Mouse (Mus musculus) heart, embryonic 11.5 days (tissue): ENCODE results near the gene Enah. TPM values are rescaled to one million over a fixed set of nuclear protein-coding genes. Genes with fewer than 3 reads are reported as not detected.

Experiments used
- ATAC-seq: fragments of 200-750 bp; cut with Nextera tagmentation; replicated peaks from 2 replicates; pipeline ENCODE4 v1.8.0; 2017; ENCODE audit warnings: moderate library complexity; ENCODE audit not compliant: insufficient number of reproducible peaks, low FRiP score, low TSS enrichment
- H3K27ac ChIP-seq: fragments of 300-500 bp; sonication (generic); 2 replicates; pipeline ENCODE4 v1.5.1; 2014; ENCODE audit warnings: mild to moderate bottlenecking, low read depth, low read length
- H3K27me3 ChIP-seq: fragments of 300-500 bp; sonication (generic); 2 replicates; pipeline ENCODE4 v1.6.1; 2014; ENCODE audit warnings: mild to moderate bottlenecking, low read length, mixed read lengths; ENCODE audit not compliant: control insufficient read depth, insufficient read depth
- H3K36me3 ChIP-seq: fragments of 300-500 bp; sonication (generic); 2 replicates; pipeline ENCODE4 v1.6.1; 2014; ENCODE audit warnings: mild to moderate bottlenecking, low read length, moderate library complexity, mixed read lengths; ENCODE audit not compliant: control insufficient read depth, insufficient read depth
- H3K4me1 ChIP-seq: fragments of 300-500 bp; sonication (generic); 2 replicates; pipeline ENCODE4 v1.6.1; 2014; ENCODE audit warnings: low read length; ENCODE audit not compliant: control insufficient read depth, insufficient read depth
- H3K4me2 ChIP-seq: fragments of 300-500 bp; sonication (generic); 2 replicates; pipeline ENCODE4 v1.6.1; 2014; ENCODE audit warnings: mild to moderate bottlenecking, moderate library complexity
- H3K4me3 ChIP-seq: fragments of 300-500 bp; sonication (generic); 2 replicates; pipeline ENCODE4 v1.5.1; 2014; ENCODE audit warnings: low read depth, low read length
- H3K9ac ChIP-seq: fragments of 300-500 bp; sonication (generic); 2 replicates; pipeline ENCODE4 v1.6.1; 2014; ENCODE audit warnings: mild to moderate bottlenecking, low read depth, low read length, moderate library complexity
- H3K9me3 ChIP-seq: fragments of 300-500 bp; sonication (generic); replicated peaks from 2 replicates; pipeline ENCODE4 v1.6.1; 2016; ENCODE audit warnings: low read length; ENCODE audit not compliant: control insufficient read depth
- WGBS: fragments of 180-500 bp; shearing (Covaris S2); extraction: QIAGEN DNeasy Blood & Tissue Kit; methylation state at CpG from one replicate; pipeline ENCODE4 v1.1.7; 2014; ENCODE audit not compliant: insufficient replicate concordance; 5-methylcytosine and 5-hydroxymethylcytosine counted together
- polyA plus RNA-seq: library from polyadenylated mRNA; unstranded; fragments of >200 nt; fragmentation: Nextera tagmentation; extraction: Ambion mirVana; gene quantifications from 2 replicates; pipeline ENCODE4 v1.2.1, GENCODE M21; 2014

The Enah gene
- polyA plus RNA-seq, 1 experiment from 2014 or later = 32.1 TPM

GRCm38 (mm10) chr1:182031757-182032156, 12.0 kb upstream of the Enah start:
- peaks cover 11% of the 10 kb centered on the region; the same call in 1 of the 2 replicates for H3K4me1 ChIP-seq
- no peak for ATAC-seq
- no peaks in the 10 kb centered on the region for H3K9me3 ChIP-seq
- H3K4me3 ChIP-seq = no peak overlapping the region
- no peaks in the 10 kb centered on the region for H3K27me3 ChIP-seq
- H3K9ac ChIP-seq = no peak overlapping the region
- no peak overlapping the region for H3K4me2 ChIP-seq
- no peak overlapping the region for H3K27ac ChIP-seq
- H3K36me3 ChIP-seq = no peaks in the 10 kb centered on the region

GRCm38 (mm10) chr1:182031066-182031465, 11.3 kb upstream of the Enah start:
- 81% methylated on average over 6 of the region's 6 CpGs for WGBS
- H3K9ac ChIP-seq = no peak overlapping the region
- no peak overlapping the region for H3K4me2 ChIP-seq
- no peak overlapping the region for H3K27ac ChIP-seq
- no peak for ATAC-seq
- no peaks in the 10 kb centered on the region for H3K9me3 ChIP-seq
- peaks cover 17% of the 10 kb centered on the region; the same call in 1 of the 2 replicates for H3K4me1 ChIP-seq
- H3K27me3 ChIP-seq = no peaks in the 10 kb centered on the region
- H3K4me3 ChIP-seq = no peak overlapping the region
- H3K36me3 ChIP-seq = no peaks in the 10 kb centered on the region

- no peak for ATAC-seq
- Histone ChIP-seq H3K9ac (no peak overlapping the region), H3K36me3 (no peaks in the 10 kb centered on the region), H3K4me3 (no peak overlapping the region), H3K4me2 (no peak overlapping the region), H3K4me1 (peaks cover 21% of the 10 kb centered on the region), H3K27me3 (no peaks in the 10 kb centered on the region), H3K27ac (no peak overlapping the region), H3K9me3 (no peaks in the 10 kb centered on the region)
- WGBS = 57% methylated on average over 5 of the region's 5 CpGs
These were observed 10.3 kb upstream of the Enah start for GRCm38 (mm10) chr1:182029989-182030649.

DNA sequence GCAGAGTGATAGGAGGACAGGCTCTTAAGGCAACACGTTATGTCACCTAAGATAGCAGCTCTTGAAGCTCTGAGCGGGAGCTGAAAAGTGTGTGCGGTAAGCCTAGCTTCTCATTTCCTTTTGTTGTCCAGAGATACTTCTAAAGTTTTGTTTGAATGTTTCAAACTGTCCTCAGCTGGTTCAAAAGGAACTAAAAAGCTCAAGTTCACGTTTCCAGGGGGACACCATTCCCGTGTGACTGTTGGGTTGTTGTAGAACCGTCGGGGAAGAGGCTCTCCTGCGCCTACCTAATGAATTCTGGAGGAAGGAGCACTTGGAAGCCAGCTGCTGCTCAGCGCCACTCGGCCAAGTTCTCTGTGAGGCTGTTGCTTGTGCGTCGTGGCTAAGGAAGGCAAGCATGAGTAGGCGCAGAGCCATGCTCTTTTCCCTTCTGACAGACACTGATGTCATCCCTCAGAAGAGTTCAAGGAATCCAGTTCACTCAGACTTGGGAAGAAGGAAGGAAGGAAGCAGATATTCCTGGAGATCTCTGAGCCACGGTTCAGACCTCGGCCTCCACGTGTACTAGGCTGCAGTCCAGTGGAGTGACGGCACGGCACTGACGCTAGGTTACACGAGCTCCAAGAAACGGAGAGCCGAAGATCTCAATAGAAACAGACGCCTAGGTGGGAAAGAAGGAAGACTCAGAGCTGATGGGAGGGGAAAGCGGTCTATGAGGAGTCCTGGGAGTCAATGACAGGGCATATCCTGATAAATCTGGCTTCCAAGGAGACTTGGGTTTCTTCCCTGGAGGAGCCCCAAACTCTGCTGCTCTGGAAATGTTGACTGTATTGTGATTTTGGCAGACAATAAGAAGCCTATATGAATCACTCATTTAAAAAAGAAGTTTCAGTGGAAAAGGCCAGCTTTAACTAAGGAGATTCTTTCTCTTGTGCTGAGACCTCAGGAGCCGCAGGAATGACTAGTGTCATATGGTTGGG, 8.7 kb upstream of the Enah start:
- Histone ChIP-seq H3K27me3 (no peaks in the 10 kb centered on the region), H3K4me1 (peaks cover 21% of the 10 kb centered on the region), H3K36me3 (no peaks in the 10 kb centered on the region), H3K27ac (no peak overlapping the region), H3K9ac (peak overlapping the region; percentile 22; the same call in 1 of the 2 replicates), H3K4me2 (peak overlapping the region; percentile 24; the same call in 1 of the 2 replicates), H3K9me3 (no peaks in the 10 kb centered on the region), H3K4me3 (no peak overlapping the region)
- 58% methylated on average over 25 of the region's 25 CpGs for WGBS
- ATAC-seq = 0 out of 2 replicates have a peak, but pooled peaks have one; percentile 55

DNA sequence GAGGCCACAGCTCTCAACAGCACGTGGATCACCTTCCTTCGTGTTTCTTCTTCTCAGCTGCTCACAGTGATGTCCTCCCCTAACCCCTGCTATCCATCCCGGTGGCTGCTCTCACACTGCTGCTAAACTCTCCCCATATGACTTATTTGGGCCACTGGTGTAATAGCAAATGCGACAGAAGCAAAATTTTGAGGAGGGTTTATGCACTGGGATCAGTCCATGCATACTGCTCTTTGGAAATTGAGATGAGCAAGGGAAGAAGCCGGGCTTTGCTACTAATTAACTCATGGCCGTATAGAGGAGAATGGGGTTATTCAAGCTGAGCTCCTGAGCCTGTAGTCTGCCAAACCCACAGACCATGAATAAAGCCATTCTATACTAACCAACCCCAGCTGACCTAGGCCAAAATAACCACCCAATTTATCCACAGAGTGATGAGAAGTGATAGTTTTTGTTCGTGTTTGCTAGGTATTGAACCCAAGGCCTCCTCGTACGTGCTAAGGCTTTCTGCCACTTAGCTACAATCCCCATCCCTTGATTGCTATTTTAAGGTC, 7.7 kb upstream of the Enah start:
- WGBS = 70% methylated on average over 9 of the region's 9 CpGs
- Histone ChIP-seq H3K4me3 (no peak overlapping the region), H3K4me1 (peaks cover 21% of the 10 kb centered on the region), H3K9me3 (no peaks in the 10 kb centered on the region), H3K36me3 (no peaks in the 10 kb centered on the region), H3K4me2 (no peak overlapping the region), H3K9ac (no peak overlapping the region), H3K27me3 (no peaks in the 10 kb centered on the region), H3K27ac (no peak overlapping the region)
- ATAC-seq = no peak

GRCm38 (mm10) chr1:182026821-182027220, 7.0 kb upstream of the Enah start:
- Histone ChIP-seq H3K27ac (peak overlapping the region; percentile 81), H3K36me3 (no peaks in the 10 kb centered on the region), H3K4me2 (no peak overlapping the region), H3K4me3 (no peak overlapping the region), H3K9ac (no peak overlapping the region), H3K4me1 (peaks cover 24% of the 10 kb centered on the region), H3K9me3 (no peaks in the 10 kb centered on the region), H3K27me3 (no peaks in the 10 kb centered on the region)
- no peak for ATAC-seq
- WGBS = 79% methylated on average over 5 of the region's 5 CpGs

DNA sequence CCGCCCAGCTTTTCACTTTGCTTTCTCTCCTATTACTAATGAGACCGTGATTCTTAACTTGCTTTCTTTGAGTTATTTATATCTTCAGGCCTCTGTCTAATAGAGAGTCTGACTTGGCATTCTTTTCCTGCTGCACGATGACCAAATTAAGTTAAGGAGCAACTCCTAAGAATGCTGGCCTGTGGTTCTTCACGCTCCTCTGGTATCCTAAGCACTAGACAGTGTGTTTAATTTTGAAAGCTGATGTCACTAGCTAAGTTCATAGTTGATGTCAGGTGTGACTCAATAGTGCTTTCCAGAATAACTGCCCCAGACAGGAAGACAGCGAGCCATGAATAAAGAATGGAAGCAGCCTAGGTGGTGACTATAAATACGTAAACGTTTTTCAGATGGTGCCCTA, 6.3 kb upstream of the Enah start:
- Histone ChIP-seq H3K4me3 (no peak overlapping the region), H3K36me3 (no peaks in the 10 kb centered on the region), H3K4me1 (peaks cover 30% of the 10 kb centered on the region), H3K4me2 (no peak overlapping the region), H3K27ac (peak overlapping the region; percentile 81), H3K9me3 (no peaks in the 10 kb centered on the region), H3K9ac (0 out of 2 replicates have a peak overlapping the region, but pooled peaks have one; percentile 12), H3K27me3 (no peaks in the 10 kb centered on the region)
- no peak for ATAC-seq
- 36% methylated on average over 7 of the region's 7 CpGs for WGBS

- Histone ChIP-seq H3K4me1 (peaks cover 28% of the 10 kb centered on the region), H3K9me3 (no peaks in the 10 kb centered on the region), H3K36me3 (no peaks in the 10 kb centered on the region), H3K4me2 (no peak overlapping the region), H3K27me3 (no peaks in the 10 kb centered on the region), H3K4me3 (no peak overlapping the region), H3K9ac (no peak overlapping the region), H3K27ac (0 out of 2 replicates have a peak overlapping the region, but pooled peaks have one; percentile 95)
- ATAC-seq = no peak
- WGBS = 65% methylated on average over 6 of the region's 6 CpGs
These were observed 2.0 kb upstream of the Enah start for GRCm38 (mm10) chr1:182021691-182022299.
